Mouse (Mus musculus) stomach, postnatal 0 days (tissue): ENCODE results near the gene Usmg5.

Source experiments
- CTCF ChIP-seq: IDR thresholded peaks from 2 replicates; pipeline ENCODE4 v1.5.1; 2016; ENCODE audit warnings: antibody characterized with exemption, low read depth, mild to moderate bottlenecking, moderate library complexity
- EP300 ChIP-seq: optimal IDR thresholded peaks from 2 replicates; pipeline ENCODE3; 2016; ENCODE audit warnings: antibody characterized with exemption

GRCm38 (mm10) chr19:47057684-47058083, 32.8 kb downstream of the Usmg5 start:
- no peak for TF ChIP-seq CTCF
- TF ChIP-seq EP300 = no peak
